Mouse (Mus musculus) heart, postnatal 36 days (tissue): ENCODE results near the gene Ldhc. TPM values are rescaled to one million over a fixed set of nuclear protein-coding genes. Genes with fewer than 3 reads are reported as not detected.
"Not testable (repeated sequence)": the region's sequence is repeated elsewhere in the genome, so short reads cannot be mapped to it uniquely, and the experiment has no call there.

ENCODE experiments used
- DNase-seq, 2 experiments: peaks; one replicate each; pipeline ENCODE4 v3.0.0; 2021 to 2022
- intact Hi-C: fragments of 180-260 bp; cut with DNase I; formaldehyde crosslinking; loops from one replicate; pipeline ENCODE4 v1.15.1; 2025
- total RNA-seq, 2 experiments: library from RNA; stranded (reverse); gene quantifications; 2 replicates each; pipeline ENCODE4 v1.2.3; 2021

The Ldhc gene
- total RNA-seq: not detected

GRCm38 (mm10) chr7:46860996-46861395 is at the start of gene Ldhc:
Ldhc (plus strand) TSS chr7:46861203.
- DNase-seq: no peak
- intact Hi-C loops: no loop called here

- intact Hi-C loops: loop anchor here (10.0 kb wide), 1 partner anchor 91 kb away; no protein-coding TSS in a partner anchor
- DNase-seq: no peak
These were observed 47.0 kb upstream of the Ldhc start for GRCm38 (mm10) chr7:46814012-46814411.

- intact Hi-C loops, DNase-seq: not testable (repeated sequence)
These were observed 39.9 kb upstream of the Ldhc start for GRCm38 (mm10) chr7:46820876-46821632.

GRCm38 (mm10) chr7:46827046-46827802 is 33.8 kb upstream of the Ldhc start:
- DNase-seq: no peak
- intact Hi-C loops: no loop called here

GRCm38 (mm10) chr7:46827803-46828184 is 33.2 kb upstream of the Ldhc start:
- DNase-seq: no peak
- intact Hi-C loops: no loop called here

- DNase-seq: no peak
- intact Hi-C loops: loop anchor here (2.0 kb wide), 1 partner anchor 21 kb away; no protein-coding TSS in a partner anchor
These were observed 31.1 kb upstream of the Ldhc start for GRCm38 (mm10) chr7:46829911-46830310.

GRCm38 (mm10) chr7:46830799-46831590 is 30.0 kb upstream of the Ldhc start:
- no peak for DNase-seq

GRCm38 (mm10) chr7:46831693-46832092 is 29.3 kb upstream of the Ldhc start:
- intact Hi-C loops: loop anchor here (2.0 kb wide), 1 partner anchor 19 kb away; no protein-coding TSS in a partner anchor
- DNase-seq: no peak

More at GRCm38 (mm10) chr7:46830799-46831590, 30.0 kb upstream of the Ldhc start:
- intact Hi-C loops: loop anchor here (2.0 kb wide), 1 partner anchor 20 kb away; no protein-coding TSS in a partner anchor

GRCm38 (mm10) chr7:46832112-46832810 is 28.7 kb upstream of the Ldhc start:
- intact Hi-C loops, DNase-seq: not testable (repeated sequence)

- intact Hi-C loops: no loop called here
- DNase-seq: no peak
These were observed 27.7 kb upstream of the Ldhc start for GRCm38 (mm10) chr7:46833266-46833665.

- intact Hi-C loops: no loop called here
- no peak for DNase-seq
These were observed 27.2 kb upstream of the Ldhc start for GRCm38 (mm10) chr7:46833670-46834255.

GRCm38 (mm10) chr7:46834994-46835610 is 25.9 kb upstream of the Ldhc start:
- intact Hi-C loops: loop anchor here (5.0 kb wide), 1 partner anchor 167 kb away; no protein-coding TSS in a partner anchor
- DNase-seq: no peak

GRCm38 (mm10) chr7:46836357-46836756 is 24.6 kb upstream of the Ldhc start:
- DNase-seq: no peak
- intact Hi-C loops: loop anchor here (5.0 kb wide), 1 partner anchor 166 kb away; no protein-coding TSS in a partner anchor

- DNase-seq: no peak
- intact Hi-C loops: loop anchor here (5.0 kb wide), 1 partner anchor 165 kb away; no protein-coding TSS in a partner anchor
These were observed 23.9 kb upstream of the Ldhc start for GRCm38 (mm10) chr7:46837073-46837472.

GRCm38 (mm10) chr7:46838104-46838671 is 22.8 kb upstream of the Ldhc start:
- intact Hi-C loops: loop anchor here (5.0 kb wide), 1 partner anchor 164 kb away; no protein-coding TSS in a partner anchor
- DNase-seq: peak; percentile 46 to 49

- intact Hi-C loops: loop anchor here (5.0 kb wide), 1 partner anchor 163 kb away; no protein-coding TSS in a partner anchor
- peak; percentile 62 to 72 for DNase-seq
These were observed 22.1 kb upstream of the Ldhc start for GRCm38 (mm10) chr7:46838891-46839302.

GRCm38 (mm10) chr7:46839446-46839845 is 21.6 kb upstream of the Ldhc start:
- peak in 1 of 2 experiments; percentile 23 for DNase-seq

GRCm38 (mm10) chr7:46839861-46840260 is 21.1 kb upstream of the Ldhc start:
- no peak for DNase-seq
- intact Hi-C loops: loop anchor here (5.0 kb wide), 1 partner anchor 162 kb away; no protein-coding TSS in a partner anchor

More at GRCm38 (mm10) chr7:46839446-46839845, 21.6 kb upstream of the Ldhc start:
- intact Hi-C loops: loop anchor here (5.0 kb wide), 1 partner anchor 163 kb away; no protein-coding TSS in a partner anchor
